Mouse (Mus musculus) gastrocnemius, adult 2 months (tissue): Measurements from ENCODE around the gene Lyst. TPM values are rescaled to one million over a fixed set of nuclear protein-coding genes. Genes with fewer than 3 reads are reported as not detected.

Experiments
- DNase-seq: peaks from one replicate; pipeline ENCODE4 v3.0.0; 2022
- H3K27ac ChIP-seq: fragments of 200-600 bp; 2 replicates; pipeline ENCODE4 v1.8.1; 2022; ENCODE audit warnings: mild to moderate bottlenecking
- H3K4me3 ChIP-seq: fragments of 200-600 bp; 2 replicates; pipeline ENCODE4 v1.8.1; 2022; ENCODE audit warnings: mild to moderate bottlenecking, moderate library complexity
- CTCF ChIP-seq: fragments of 200-600 bp; IDR thresholded peaks from 2 replicates; pipeline ENCODE4 v1.8.1; 2022; ENCODE audit warnings: antibody characterized with exemption, mild to moderate bottlenecking, moderate library complexity
- intact Hi-C: fragments of 180-260 bp; cut with DNase I; formaldehyde crosslinking; loops from one replicate; pipeline ENCODE4 v1.15.1; 2025
- total RNA-seq, 2 experiments: library from RNA; stranded (reverse); gene quantifications; 2 replicates each; pipeline ENCODE4 v1.2.3; 2021

Lyst gene
- total RNA-seq, 2 experiments from 2014 or later = 3.9 to 6.1 TPM

- intact Hi-C loops = no loop called here
- no peak for TF ChIP-seq CTCF
- Histone ChIP-seq H3K4me3 (no peak overlapping the region), H3K27ac (no peak overlapping the region)
- no peak for DNase-seq
These were observed 8.2 kb upstream of the Lyst start for GRCm38 (mm10) chr13:13581988-13582387.

- DNase-seq = no peak
- Histone ChIP-seq H3K4me3 (no peak overlapping the region), H3K27ac (no peak overlapping the region)
- no peak for TF ChIP-seq CTCF
- intact Hi-C loops = no loop called here
These were observed 6.7 kb upstream of the Lyst start for GRCm38 (mm10) chr13:13583473-13583872.

- intact Hi-C loops = no loop called here
- Histone ChIP-seq H3K4me3 (no peak overlapping the region), H3K27ac (no peak overlapping the region)
- no peak for TF ChIP-seq CTCF
- DNase-seq = no peak
These were observed 2.5 kb upstream of the Lyst start for GRCm38 (mm10) chr13:13587653-13588184.

GRCm38 (mm10) chr13:13588518-13588917, 1.7 kb upstream of the Lyst start:
- no peak for TF ChIP-seq CTCF
- Histone ChIP-seq H3K27ac (no peak overlapping the region), H3K4me3 (no peak overlapping the region)
- DNase-seq = no peak
- intact Hi-C loops = no loop called here

GRCm38 (mm10) chr13:13589032-13589431, 1.2 kb upstream of the Lyst start:
- TF ChIP-seq CTCF = no peak
- Histone ChIP-seq H3K4me3 (no peak overlapping the region), H3K27ac (peak overlapping the region; percentile 88; the same call in 1 of the 2 replicates)
- DNase-seq = no peak
- intact Hi-C loops = no loop called here

- Histone ChIP-seq H3K27ac (no peak overlapping the region), H3K4me3 (peak overlapping the region; percentile 6)
- intact Hi-C loops = loop anchor here (5.0 kb wide), 1 partner anchor 75 kb away; no protein-coding TSS in a partner anchor
- DNase-seq = peak; percentile 18
- TF ChIP-seq CTCF = no peak
These were observed 1.7 kb downstream of the Lyst start for GRCm38 (mm10) chr13:13591892-13592291.

- intact Hi-C loops = no loop called here
- H3K27ac ChIP-seq = no peak overlapping the region
- no peak overlapping the region for H3K4me3 ChIP-seq
- TF ChIP-seq CTCF = no peak
- DNase-seq = no peak
These were observed 6.3 kb downstream of the Lyst start for GRCm38 (mm10) chr13:13596424-13597044.

GRCm38 (mm10) chr13:13597896-13598295, 7.7 kb downstream of the Lyst start:
- H3K27ac ChIP-seq = no peak overlapping the region
- no peak for TF ChIP-seq CTCF
- no peak for DNase-seq
- intact Hi-C loops = no loop called here
- no peak overlapping the region for H3K4me3 ChIP-seq

GRCm38 (mm10) chr13:13601407-13601806, 11.2 kb downstream of the Lyst start:
- Histone ChIP-seq H3K27ac (no peak overlapping the region), H3K4me3 (no peak overlapping the region)
- TF ChIP-seq CTCF = no peak
- DNase-seq = no peak
- intact Hi-C loops = no loop called here

GRCm38 (mm10) chr13:13606149-13606548, 16.0 kb downstream of the Lyst start:
- no peak for TF ChIP-seq CTCF
- no peak for DNase-seq
- Histone ChIP-seq H3K4me3 (no peak overlapping the region), H3K27ac (no peak overlapping the region)
- intact Hi-C loops = no loop called here

GRCm38 (mm10) chr13:13608311-13608710, 18.1 kb downstream of the Lyst start:
- Histone ChIP-seq H3K4me3 (no peak overlapping the region), H3K27ac (no peak overlapping the region)
- TF ChIP-seq CTCF = no peak
- intact Hi-C loops = no loop called here
- DNase-seq = no peak

GRCm38 (mm10) chr13:13609655-13610054, 19.5 kb downstream of the Lyst start:
- no peak overlapping the region for H3K27ac ChIP-seq
- H3K4me3 ChIP-seq = no peak overlapping the region
- intact Hi-C loops = no loop called here
- TF ChIP-seq CTCF = no peak
- DNase-seq = no peak

GRCm38 (mm10) chr13:13612882-13613281, 22.7 kb downstream of the Lyst start:
- no peak for DNase-seq
- Histone ChIP-seq H3K27ac (no peak overlapping the region), H3K4me3 (no peak overlapping the region)
- intact Hi-C loops = loop anchor here (2.0 kb wide), 1 partner anchor 96 kb away; no protein-coding TSS in a partner anchor
- TF ChIP-seq CTCF = peak; percentile 66

GRCm38 (mm10) chr13:13614235-13614634, 24.0 kb downstream of the Lyst start:
- Histone ChIP-seq H3K27ac (no peak overlapping the region), H3K4me3 (no peak overlapping the region)
- intact Hi-C loops = no loop called here
- DNase-seq = no peak
- no peak for TF ChIP-seq CTCF
